Mouse (Mus musculus): ENCODE results near the gene Erfe. TPM values are rescaled to one million over a fixed set of nuclear protein-coding genes. Genes with fewer than 3 reads are reported as not detected.
A peak's percentile ranks its signal among the peaks of the same experiment; 100 is the strongest.

Gene Erfe
- 0.90 and 0.95 TPM in 2 replicates for polyA plus RNA-seq (2016; fragmentation: Nextera tagmentation; extraction: Ambion mirVana)

- peak within 1 kb of the TSS; percentile 63 for H3K9ac ChIP-seq
- peak; percentile 45 for ATAC-seq (ENCODE audit: low FRiP score)
- peak within 1 kb of the TSS; percentile 88 for H3K4me2 ChIP-seq
- peaks cover 18% of the 10 kb centered on the region for H3K36me3 ChIP-seq (replicated peaks)
- WGBS = 1% methylated on average over 63 of the region's 68 CpGs
- H3K4me3 ChIP-seq (replicated peaks) = peak within 1 kb of the TSS; percentile 45
- H3K9me3 ChIP-seq = no peaks in the 10 kb centered on the region
- H3K27me3 ChIP-seq = peaks cover 25% of the 10 kb centered on the region
- H3K4me1 ChIP-seq = peaks cover 12% of the 10 kb centered on the region
- H3K27ac ChIP-seq = no peak within 1 kb of the TSS
Measured at GRCm38 (mm10) chr1:91366215-91367108, at the start of gene Erfe. Gene Erfe (plus strand): TSS chr1:91366430.

- H3K4me1 ChIP-seq = peaks cover 12% of the 10 kb centered on the region
- H3K9ac ChIP-seq = no peak overlapping the region
- WGBS = 87% methylated on average over 6 of the region's 6 CpGs
- H3K9me3 ChIP-seq = no peaks in the 10 kb centered on the region
- no peaks in the 10 kb centered on the region for H3K36me3 ChIP-seq (replicated peaks)
- no peak for ATAC-seq (ENCODE audit: low FRiP score)
- no peak overlapping the region for H3K4me2 ChIP-seq
- no peak overlapping the region for H3K27ac ChIP-seq
- H3K4me3 ChIP-seq (replicated peaks) = no peak overlapping the region
- H3K27me3 ChIP-seq = no peaks in the 10 kb centered on the region
Measured at GRCm38 (mm10) chr1:91317656-91318055, 48.6 kb upstream of the Erfe start.

DNA sequence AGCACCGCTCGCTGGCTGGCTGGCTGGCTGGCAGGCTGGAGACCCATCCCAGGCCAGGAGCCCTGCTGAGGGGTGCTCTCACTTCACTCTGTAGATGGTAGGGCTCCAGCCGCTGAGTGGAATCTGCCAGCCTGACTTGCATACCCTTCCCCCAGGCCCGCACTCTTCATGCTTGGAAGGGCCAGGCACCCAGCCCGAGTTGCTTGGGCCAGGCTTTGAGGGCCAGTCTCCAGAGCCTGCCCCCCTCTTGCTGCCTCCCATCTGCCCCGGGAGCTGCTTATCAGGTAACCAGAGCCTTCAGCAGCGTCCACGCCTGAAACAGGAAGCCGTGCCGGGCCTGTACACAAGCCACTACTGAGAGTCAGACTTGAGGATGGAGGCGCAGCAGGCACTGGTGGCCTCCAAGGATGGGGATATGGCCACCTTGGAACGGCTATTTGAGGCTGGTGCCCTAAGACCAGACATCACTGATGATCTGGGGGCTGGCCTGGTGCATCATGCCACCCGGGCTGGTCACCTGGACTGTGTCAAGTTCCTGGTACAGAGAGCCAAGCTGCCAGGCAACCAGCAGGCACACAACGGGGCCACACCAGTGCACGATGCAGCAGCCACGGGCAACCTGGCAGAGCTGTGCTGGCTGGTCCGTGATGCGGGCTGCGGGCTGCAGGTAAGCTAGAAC, 44.3 kb upstream of the Erfe start, which contains the start of gene Espnl:
Gene Espnl (plus strand): TSS at position 316 of the 679 bp plus-strand sequence.
- H3K4me3 ChIP-seq (replicated peaks) = no peak within 1 kb of the TSS
- H3K9me3 ChIP-seq = no peaks in the 10 kb centered on the region
- ATAC-seq (ENCODE audit: low FRiP score) = no peak
- H3K4me2 ChIP-seq = no peak within 1 kb of the TSS
- H3K27ac ChIP-seq = no peak within 1 kb of the TSS
- no peaks in the 10 kb centered on the region; the same call in 1 of the 2 replicates for H3K27me3 ChIP-seq
- no peaks in the 10 kb centered on the region for H3K4me1 ChIP-seq
- H3K36me3 ChIP-seq (replicated peaks) = no peaks in the 10 kb centered on the region
- WGBS = 89% methylated on average over 19 of the region's 19 CpGs
- no peak within 1 kb of the TSS for H3K9ac ChIP-seq

GRCm38 (mm10) chr1:91324646-91325045, 41.6 kb upstream of the Erfe start:
- Histone ChIP-seq H3K4me3 (replicated peaks) (no peak overlapping the region), H3K4me2 (no peak overlapping the region), H3K9ac (no peak overlapping the region), H3K36me3 (replicated peaks) (no peaks in the 10 kb centered on the region), H3K4me1 (no peaks in the 10 kb centered on the region), H3K27me3 (no peaks in the 10 kb centered on the region; the same call in 1 of the 2 replicates), H3K9me3 (no peaks in the 10 kb centered on the region), H3K27ac (no peak overlapping the region)
- 80% methylated on average over 2 of the region's 2 CpGs for WGBS
- ATAC-seq (ENCODE audit: low FRiP score) = no peak

DNA sequence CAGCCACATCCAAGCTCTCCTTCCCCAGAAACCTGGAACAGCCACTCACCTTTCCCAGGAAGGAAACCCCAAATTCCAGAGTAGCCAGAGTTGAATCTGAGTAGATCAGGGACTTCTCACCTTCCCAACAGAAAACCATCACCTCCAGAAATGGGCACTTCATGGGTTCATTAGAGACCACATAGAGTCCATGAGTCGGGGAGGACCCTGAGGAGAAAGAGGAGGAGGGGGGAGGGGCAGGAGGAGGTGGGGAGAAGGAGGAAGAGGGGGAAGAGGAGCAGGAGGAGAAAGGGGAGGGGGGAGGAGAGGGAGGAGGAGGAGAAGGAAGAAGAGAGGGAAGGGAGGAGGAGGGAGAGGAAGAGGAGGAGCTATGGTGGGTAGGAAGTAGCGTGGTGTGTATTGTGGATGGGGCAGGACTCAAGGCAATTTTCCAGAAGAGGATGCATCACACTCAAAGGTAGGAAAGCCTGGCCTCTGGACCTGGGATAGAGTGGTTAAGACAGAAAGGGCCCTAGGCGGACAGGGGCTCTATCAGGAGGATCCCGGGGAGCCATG, 40.7 kb upstream of the Erfe start:
- H3K27me3 ChIP-seq = no peaks in the 10 kb centered on the region; the same call in 1 of the 2 replicates
- no peaks in the 10 kb centered on the region for H3K9me3 ChIP-seq
- H3K9ac ChIP-seq = no peak overlapping the region
- no peaks in the 10 kb centered on the region for H3K4me1 ChIP-seq
- H3K4me3 ChIP-seq (replicated peaks) = no peak overlapping the region
- no peaks in the 10 kb centered on the region for H3K36me3 ChIP-seq (replicated peaks)
- H3K4me2 ChIP-seq = no peak overlapping the region
- no peak for ATAC-seq (ENCODE audit: low FRiP score)
- 78% methylated on average over 4 of the region's 4 CpGs for WGBS
- H3K27ac ChIP-seq = no peak overlapping the region

DNA sequence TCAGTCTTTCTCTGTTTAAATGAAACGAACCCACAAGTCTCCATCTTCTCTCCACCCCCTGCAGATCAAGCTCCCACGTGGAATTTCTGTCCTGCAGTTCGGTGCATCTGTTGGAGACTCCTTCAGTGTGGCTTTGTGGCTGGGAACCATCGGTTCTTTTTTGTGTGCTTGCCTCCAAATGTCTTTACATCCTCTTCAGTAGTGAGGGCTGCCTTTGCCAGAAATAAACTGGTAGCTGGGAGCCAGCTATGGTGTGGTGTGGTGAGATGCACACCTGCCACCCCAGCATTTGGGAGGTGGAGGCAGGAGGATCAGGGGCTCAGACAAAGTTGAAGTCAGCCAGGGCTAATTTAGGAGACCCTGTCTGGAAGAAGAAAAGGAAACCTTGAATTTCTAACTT, 34.1 kb upstream of the Erfe start:
- WGBS = 55% methylated on average over 4 of the region's 4 CpGs
- ATAC-seq (ENCODE audit: low FRiP score) = no peak
- Histone ChIP-seq H3K36me3 (replicated peaks) (no peaks in the 10 kb centered on the region), H3K4me3 (replicated peaks) (no peak overlapping the region), H3K27ac (no peak overlapping the region), H3K4me1 (no peaks in the 10 kb centered on the region), H3K4me2 (no peak overlapping the region), H3K9ac (no peak overlapping the region), H3K27me3 (no peaks in the 10 kb centered on the region), H3K9me3 (no peaks in the 10 kb centered on the region)

- Histone ChIP-seq H3K27ac (no peak overlapping the region), H3K4me3 (replicated peaks) (no peak overlapping the region)
- no peak for ATAC-seq (ENCODE audit: low FRiP score)
Measured at GRCm38 (mm10) chr1:91333582-91333981, 32.6 kb upstream of the Erfe start.

DNA sequence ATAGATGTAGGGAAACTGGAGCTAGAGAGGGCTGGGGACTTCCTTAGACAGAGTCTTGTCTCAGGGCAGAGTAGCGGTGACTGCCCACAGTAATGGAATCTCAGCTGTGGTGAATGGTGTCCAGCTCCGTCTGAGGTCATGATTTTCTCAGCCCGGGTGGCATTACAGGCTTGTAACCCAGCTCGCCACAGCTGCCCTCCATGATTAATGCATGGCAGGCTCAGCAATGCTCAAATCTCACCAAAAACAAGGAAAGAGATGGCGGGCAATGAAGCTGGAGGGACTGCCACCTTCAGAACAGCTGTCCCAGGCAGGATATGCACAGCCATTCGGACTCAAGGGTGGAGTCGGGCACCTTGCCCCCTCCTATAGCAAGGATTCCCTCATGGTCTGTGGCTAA, 28.9 kb upstream of the Erfe start:
- Histone ChIP-seq H3K4me3 (replicated peaks) (no peak overlapping the region), H3K36me3 (replicated peaks) (no peaks in the 10 kb centered on the region), H3K9ac (no peak overlapping the region), H3K4me1 (no peaks in the 10 kb centered on the region), H3K9me3 (no peaks in the 10 kb centered on the region), H3K27me3 (peaks cover 25% of the 10 kb centered on the region), H3K4me2 (no peak overlapping the region), H3K27ac (no peak overlapping the region)
- 94% methylated on average over 7 of the region's 7 CpGs for WGBS
- ATAC-seq (ENCODE audit: low FRiP score) = no peak

More at GRCm38 (mm10) chr1:91333582-91333981, 32.6 kb upstream of the Erfe start:
- H3K9me3 ChIP-seq = no peaks in the 10 kb centered on the region
- H3K9ac ChIP-seq = no peak overlapping the region
- no peaks in the 10 kb centered on the region for H3K36me3 ChIP-seq (replicated peaks)
- 0 out of 2 replicates have a peak, but pooled peaks cover 10% of the 10 kb centered on the region for H3K27me3 ChIP-seq
- H3K4me2 ChIP-seq = no peak overlapping the region
- H3K4me1 ChIP-seq = no peaks in the 10 kb centered on the region

DNA sequence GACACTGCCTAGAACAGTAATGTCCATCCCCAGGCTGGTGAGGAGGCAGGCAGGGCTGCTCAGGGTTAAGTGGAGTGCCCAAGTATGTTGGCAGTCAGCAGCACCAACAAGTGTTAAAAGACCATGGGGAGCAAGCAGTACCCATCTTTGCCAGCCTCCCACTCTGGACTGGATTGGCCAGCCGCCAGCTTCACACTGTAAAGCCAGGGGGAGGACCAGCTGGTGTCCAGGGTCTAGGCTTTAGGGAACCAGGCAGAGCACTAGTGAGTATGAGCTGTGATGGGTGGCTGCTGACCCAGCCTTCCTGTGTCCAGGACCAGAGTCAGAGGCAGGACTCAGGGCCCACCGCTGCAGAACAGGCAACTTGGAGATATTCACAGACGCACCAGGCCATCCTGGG, 22.2 kb upstream of the Erfe start:
- WGBS = 80% methylated on average over 3 of the region's 3 CpGs
- Histone ChIP-seq H3K27me3 (peaks cover 65% of the 10 kb centered on the region), H3K9ac (no peak overlapping the region), H3K4me2 (no peak overlapping the region), H3K4me3 (replicated peaks) (no peak overlapping the region), H3K36me3 (replicated peaks) (no peaks in the 10 kb centered on the region), H3K4me1 (peaks cover 13% of the 10 kb centered on the region), H3K27ac (no peak overlapping the region), H3K9me3 (no peaks in the 10 kb centered on the region)
- no peak for ATAC-seq (ENCODE audit: low FRiP score)

- Histone ChIP-seq H3K9ac (no peak overlapping the region), H3K27ac (no peak overlapping the region), H3K4me2 (peak overlapping the region; percentile 41), H3K27me3 (peaks cover 65% of the 10 kb centered on the region), H3K4me1 (peaks cover 13% of the 10 kb centered on the region), H3K4me3 (replicated peaks) (peak overlapping the region; percentile 27), H3K9me3 (no peaks in the 10 kb centered on the region), H3K36me3 (replicated peaks) (no peaks in the 10 kb centered on the region)
- WGBS = 4% methylated on average over 68 of the region's 68 CpGs
- ATAC-seq (ENCODE audit: low FRiP score) = no peak
Measured at GRCm38 (mm10) chr1:91344921-91345685, 21.1 kb upstream of the Erfe start.

DNA sequence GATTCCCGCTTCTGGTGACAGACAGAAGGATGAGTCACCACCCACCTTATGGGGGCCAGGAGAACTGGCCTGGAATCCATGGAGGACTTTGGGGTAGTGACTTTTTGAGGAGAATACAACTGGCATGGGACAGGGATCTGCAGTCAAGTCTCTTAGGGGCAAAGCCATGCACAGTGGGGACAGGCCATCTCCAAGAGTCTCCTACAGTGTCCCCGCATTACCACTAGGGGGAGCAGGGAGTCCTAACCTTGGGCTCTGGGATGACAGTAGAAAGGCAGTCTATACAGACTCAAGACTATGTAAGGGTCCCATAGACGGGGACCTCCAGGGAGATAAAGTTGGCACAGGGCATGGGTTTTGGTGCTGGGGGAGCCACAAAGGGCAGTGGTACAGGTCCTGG, 19.3 kb upstream of the Erfe start:
- Histone ChIP-seq H3K9ac (no peak overlapping the region), H3K4me2 (no peak overlapping the region), H3K4me1 (peaks cover 15% of the 10 kb centered on the region), H3K27me3 (peaks cover 55% of the 10 kb centered on the region), H3K4me3 (replicated peaks) (no peak overlapping the region), H3K9me3 (no peaks in the 10 kb centered on the region), H3K36me3 (replicated peaks) (no peaks in the 10 kb centered on the region), H3K27ac (no peak overlapping the region)
- WGBS = 37% methylated on average over 3 of the region's 3 CpGs
- peak; percentile 77; the same call in 1 of the 2 replicates for ATAC-seq (ENCODE audit: low FRiP score)

GRCm38 (mm10) chr1:91350841-91351240, 15.4 kb upstream of the Erfe start, which contains the start of gene Klhl30:
Gene Klhl30 (plus strand): TSS chr1:91351016.
- no peak within 1 kb of the TSS for H3K4me3 ChIP-seq (replicated peaks)
- peaks cover 16% of the 10 kb centered on the region for H3K27me3 ChIP-seq
- peaks cover 2% of the 10 kb centered on the region; the same call in 1 of the 2 replicates for H3K4me1 ChIP-seq
- no peaks in the 10 kb centered on the region for H3K9me3 ChIP-seq
- no peak for ATAC-seq (ENCODE audit: low FRiP score)
- no peaks in the 10 kb centered on the region for H3K36me3 ChIP-seq (replicated peaks)
- 69% methylated on average over 4 of the region's 4 CpGs for WGBS
- H3K27ac ChIP-seq = no peak within 1 kb of the TSS
- no peak within 1 kb of the TSS for H3K4me2 ChIP-seq
- H3K9ac ChIP-seq = no peak within 1 kb of the TSS

All from forebrain, embryonic 12.5 days (tissue).